Mouse (Mus musculus) cortical plate, adult 2 months (tissue): ENCODE data around the gene Cnot2.

ENCODE experiments used
- CTCF ChIP-seq: fragments of 200-500 bp; IDR thresholded peaks from 2 replicates; pipeline ENCODE4 v1.5.1; 2011; ENCODE audit warnings: mild to moderate bottlenecking, control low read depth, low read length; ENCODE audit not compliant: insufficient read depth; ENCODE audit errors: extremely low read depth
- POLR2A ChIP-seq: fragments of 200-500 bp; IDR thresholded peaks from 2 replicates; pipeline ENCODE4 v1.6.1; 2011; ENCODE audit warnings: mild to moderate bottlenecking, low read length, control low read depth; ENCODE audit not compliant: insufficient read depth; ENCODE audit errors: extremely low read depth

DNA sequence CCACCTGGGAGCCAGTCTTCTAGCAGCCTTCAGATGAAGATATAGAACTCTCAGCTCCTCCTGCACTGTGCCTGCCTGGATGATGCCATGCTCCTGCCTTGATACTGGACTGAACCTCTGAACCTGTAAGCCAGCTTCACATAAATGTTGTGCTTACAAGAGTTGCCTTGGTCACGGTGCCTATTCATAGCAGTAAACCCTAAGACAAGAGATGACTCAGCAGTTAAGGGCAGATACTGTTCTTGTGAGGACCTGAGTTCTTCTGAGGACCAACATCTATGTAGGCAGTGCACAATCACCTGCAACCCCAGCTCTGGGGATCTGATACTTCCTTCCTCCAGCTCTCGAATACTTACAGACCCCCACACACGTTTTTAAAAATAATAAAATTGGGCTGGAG is 104.8 kb downstream of the Cnot2 start:
- TF ChIP-seq CTCF (no peak), POLR2A (no peak)
